Mouse (Mus musculus): ENCODE data around the gene Gm49318. TPM values are rescaled to one million over a fixed set of nuclear protein-coding genes. Genes with fewer than 3 reads are reported as not detected.

Gene Gm49318
- total and polyA plus RNA-seq, 3 experiments, result not detected

DNA sequence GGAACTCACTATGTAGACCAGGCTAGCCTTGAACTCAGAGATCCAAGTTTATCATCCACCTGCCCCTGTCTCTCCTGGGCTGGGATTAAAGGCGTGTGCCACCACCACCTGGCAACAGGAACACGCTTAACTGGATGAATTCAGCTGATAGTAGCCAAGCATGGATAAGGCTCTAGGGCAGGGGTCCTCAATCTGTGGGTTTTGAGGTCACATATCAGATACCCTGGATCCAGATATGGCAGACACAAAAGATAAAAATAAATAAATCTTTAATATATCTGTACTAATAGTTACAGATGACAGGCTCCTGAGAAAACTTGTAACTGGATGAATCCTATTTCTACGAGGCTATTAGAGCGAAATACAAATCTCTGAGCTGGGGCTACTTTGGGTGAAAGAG lies 44.6 kb upstream of the Gm49318 start:
- Histone ChIP-seq H3K27me3 (ENCODE audit: insufficient read depth, low read length) (no peaks in the 10 kb centered on the region), H3K4me1 (ENCODE audit: insufficient read depth, low read depth, low read length) (peaks cover 56% of the 10 kb centered on the region), H3K9me3 (replicated peaks) (0 out of 2 replicates have a peak, but pooled peaks cover 2% of the 10 kb centered on the region), H3K4me3 (ENCODE audit: low read depth, low read length) (no peak overlapping the region; the same call in 1 of the 2 replicates), H3K36me3 (replicated peaks) (peaks cover 49% of the 10 kb centered on the region)
- no peak for TF ChIP-seq GATA2 (IDR thresholded peaks at IDR 0.05; ENCODE audit: borderline replicate concordance, low read depth, low read length)
- no peak for TF ChIP-seq CTCF (IDR thresholded peaks at IDR 0.05; ENCODE audit: low read depth, low read length)
- TF ChIP-seq GATA1 (IDR thresholded peaks at IDR 0.05; ENCODE audit: borderline replicate concordance, low read length), result no peak
- TF ChIP-seq TAL1 (conservative IDR thresholded peaks at IDR 0.05; ENCODE audit: low read depth, low read length), result no peak
- no peak for TF ChIP-seq POLR2AphosphoS5 (IDR thresholded peaks at IDR 0.05; ENCODE audit: insufficient replicate concordance, low read depth, low read length)
- ATAC-seq (ENCODE audit: extremely low read depth, insufficient number of reproducible peaks, low FRiP score, poor library complexity, severe bottlenecking) (no peak), DNase-seq (ENCODE audit: low spot score) (no peak)

DNA sequence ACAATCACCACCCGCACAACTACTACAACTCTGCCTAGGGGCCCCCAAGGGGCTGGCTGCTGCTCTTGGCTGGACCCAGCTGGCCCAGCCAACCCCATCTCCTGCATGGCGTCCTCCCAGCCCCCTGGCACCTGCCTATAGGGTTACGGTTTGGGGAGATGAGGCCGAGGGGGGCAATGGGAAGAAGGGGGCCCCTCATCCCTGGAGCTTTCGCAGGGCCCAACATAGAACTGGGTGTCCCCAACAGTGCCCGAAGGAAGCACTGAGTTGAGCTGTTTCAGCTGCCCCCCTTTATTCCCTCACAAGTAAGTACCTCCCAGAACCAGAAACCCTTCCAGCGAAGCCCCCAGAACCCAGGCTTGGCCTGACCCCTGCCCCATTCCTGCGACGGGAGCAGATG lies 37.1 kb upstream of the Gm49318 start:
- no peak overlapping the region for H3K4me3 ChIP-seq (ENCODE audit: low read depth, low read length)
- TF ChIP-seq CTCF (IDR thresholded peaks at IDR 0.05; ENCODE audit: low read depth, low read length) (no peak), POLR2AphosphoS5 (IDR thresholded peaks at IDR 0.05; ENCODE audit: insufficient replicate concordance, low read depth, low read length) (no peak), GATA1 (IDR thresholded peaks at IDR 0.05; ENCODE audit: borderline replicate concordance, low read length) (no peak), GATA2 (IDR thresholded peaks at IDR 0.05; ENCODE audit: borderline replicate concordance, low read depth, low read length) (no peak), TAL1 (conservative IDR thresholded peaks at IDR 0.05; ENCODE audit: low read depth, low read length) (no peak)
- H3K36me3 ChIP-seq (replicated peaks), result peaks cover 56% of the 10 kb centered on the region

GRCm38 (mm10) chr9:22099922-22100321 lies 28.9 kb upstream of the Gm49318 start:
- DNase-seq (ENCODE audit: low spot score) (no peak), ATAC-seq (ENCODE audit: extremely low read depth, insufficient number of reproducible peaks, low FRiP score, poor library complexity, severe bottlenecking) (no peak)
- Histone ChIP-seq H3K4me1 (ENCODE audit: insufficient read depth, low read depth, low read length) (peaks cover 22% of the 10 kb centered on the region), H3K36me3 (replicated peaks) (no peaks in the 10 kb centered on the region), H3K9me3 (replicated peaks) (no peaks in the 10 kb centered on the region), H3K4me3 (ENCODE audit: low read depth, low read length) (no peak overlapping the region), H3K27me3 (ENCODE audit: insufficient read depth, low read length) (peaks cover 41% of the 10 kb centered on the region)
- no peak for TF ChIP-seq GATA1 (IDR thresholded peaks at IDR 0.05; ENCODE audit: borderline replicate concordance, low read length)
- no peak for TF ChIP-seq CTCF (IDR thresholded peaks at IDR 0.05; ENCODE audit: low read depth, low read length)
- no peak for TF ChIP-seq POLR2AphosphoS5 (IDR thresholded peaks at IDR 0.05; ENCODE audit: insufficient replicate concordance, low read depth, low read length)
- TF ChIP-seq GATA2 (IDR thresholded peaks at IDR 0.05; ENCODE audit: borderline replicate concordance, low read depth, low read length), result no peak
- TF ChIP-seq TAL1 (conservative IDR thresholded peaks at IDR 0.05; ENCODE audit: low read depth, low read length), result no peak

More for the DNA sequence above, 37.1 kb upstream of the Gm49318 start:
- Histone ChIP-seq H3K27me3 (ENCODE audit: insufficient read depth, low read length) (peaks cover 6% of the 10 kb centered on the region; the same call in 1 of the 2 replicates), H3K4me1 (ENCODE audit: insufficient read depth, low read depth, low read length) (peaks cover under 1% of the 10 kb centered on the region; the same call in 1 of the 2 replicates), H3K9me3 (replicated peaks) (no peaks in the 10 kb centered on the region)
- DNase-seq (ENCODE audit: low spot score) (no peak), ATAC-seq (ENCODE audit: extremely low read depth, insufficient number of reproducible peaks, low FRiP score, poor library complexity, severe bottlenecking) (no peak)

GRCm38 (mm10) chr9:22098993-22099696 lies 28.1 kb upstream of the Gm49318 start, which contains the start of gene Cnn1:
Cnn1 (plus strand) TSS chr9:22099216.
- Histone ChIP-seq H3K4me1 (ENCODE audit: insufficient read depth, low read depth, low read length) (peaks cover 22% of the 10 kb centered on the region), H3K9me3 (replicated peaks) (no peaks in the 10 kb centered on the region), H3K27me3 (ENCODE audit: insufficient read depth, low read length) (peaks cover 37% of the 10 kb centered on the region), H3K4me3 (ENCODE audit: low read depth, low read length) (no peak within 1 kb of the TSS), H3K36me3 (replicated peaks) (no peaks in the 10 kb centered on the region)
- no peak for TF ChIP-seq TAL1 (conservative IDR thresholded peaks at IDR 0.05; ENCODE audit: low read depth, low read length)
- TF ChIP-seq CTCF (IDR thresholded peaks at IDR 0.05; ENCODE audit: low read depth, low read length), result no peak
- TF ChIP-seq GATA2 (IDR thresholded peaks at IDR 0.05; ENCODE audit: borderline replicate concordance, low read depth, low read length), result no peak
- no peak for TF ChIP-seq GATA1 (IDR thresholded peaks at IDR 0.05; ENCODE audit: borderline replicate concordance, low read length)
- no peak for TF ChIP-seq POLR2AphosphoS5 (IDR thresholded peaks at IDR 0.05; ENCODE audit: insufficient replicate concordance, low read depth, low read length)
- DNase-seq (ENCODE audit: low spot score), result no peak
- ATAC-seq (ENCODE audit: extremely low read depth, insufficient number of reproducible peaks, low FRiP score, poor library complexity, severe bottlenecking), result no peak

DNA sequence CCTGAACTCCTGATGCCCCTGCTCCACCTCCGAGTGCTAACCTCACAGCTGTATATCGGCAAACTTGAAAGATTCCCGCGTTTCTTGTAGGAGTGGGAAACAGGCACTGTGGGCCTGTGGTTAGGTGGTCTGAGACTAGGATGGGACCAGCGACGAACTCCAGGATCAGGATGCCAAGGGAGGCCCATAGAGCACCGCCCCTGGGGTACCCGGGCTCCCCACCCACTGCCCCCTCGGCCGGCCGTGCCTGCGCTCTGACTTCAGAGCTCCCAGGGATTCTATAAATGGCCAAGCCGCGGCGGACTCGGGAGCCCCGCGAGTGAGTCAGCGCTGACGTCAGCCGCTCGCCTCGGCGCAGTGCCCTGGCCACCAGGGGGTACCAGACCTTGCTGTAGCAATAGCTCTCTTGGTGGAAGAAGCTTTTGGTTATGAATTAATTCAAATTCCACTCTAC lies 24.8 kb upstream of the Gm49318 start:
- Histone ChIP-seq H3K27me3 (ENCODE audit: insufficient read depth, low read length) (peaks cover 33% of the 10 kb centered on the region), H3K36me3 (replicated peaks) (no peaks in the 10 kb centered on the region), H3K4me3 (ENCODE audit: low read depth, low read length) (peak overlapping the region; percentile 65; the same call in 1 of the 2 replicates), H3K4me1 (ENCODE audit: insufficient read depth, low read depth, low read length) (peaks cover 26% of the 10 kb centered on the region), H3K9me3 (replicated peaks) (no peaks in the 10 kb centered on the region)
- DNase-seq (ENCODE audit: low spot score), result peak; percentile 76
- no peak for ATAC-seq (ENCODE audit: extremely low read depth, insufficient number of reproducible peaks, low FRiP score, poor library complexity, severe bottlenecking)
- no peak for TF ChIP-seq GATA2 (IDR thresholded peaks at IDR 0.05; ENCODE audit: borderline replicate concordance, low read depth, low read length)
- 0 out of 2 replicates have a peak, but pooled peaks have one; percentile 20 for TF ChIP-seq CTCF (IDR thresholded peaks at IDR 0.05; ENCODE audit: low read depth, low read length)

- peaks cover 5% of the 10 kb centered on the region for H3K27me3 ChIP-seq (ENCODE audit: insufficient read depth, low read length)
- no peaks in the 10 kb centered on the region for H3K9me3 ChIP-seq (replicated peaks)
- no peaks in the 10 kb centered on the region for H3K36me3 ChIP-seq (replicated peaks)
- no peak for DNase-seq (ENCODE audit: low spot score)
- H3K4me3 ChIP-seq (ENCODE audit: low read depth, low read length), result no peak overlapping the region
- H3K4me1 ChIP-seq (ENCODE audit: insufficient read depth, low read depth, low read length), result peaks cover 15% of the 10 kb centered on the region
- TF ChIP-seq POLR2AphosphoS5 (IDR thresholded peaks at IDR 0.05; ENCODE audit: insufficient replicate concordance, low read depth, low read length) (no peak), GATA1 (IDR thresholded peaks at IDR 0.05; ENCODE audit: borderline replicate concordance, low read length) (no peak), GATA2 (IDR thresholded peaks at IDR 0.05; ENCODE audit: borderline replicate concordance, low read depth, low read length) (no peak), CTCF (IDR thresholded peaks at IDR 0.05; ENCODE audit: low read depth, low read length) (no peak), TAL1 (conservative IDR thresholded peaks at IDR 0.05; ENCODE audit: low read depth, low read length) (no peak)
- no peak for ATAC-seq (ENCODE audit: extremely low read depth, insufficient number of reproducible peaks, low FRiP score, poor library complexity, severe bottlenecking)
These were observed 21.7 kb upstream of the Gm49318 start for GRCm38 (mm10) chr9:22092746-22093145.

Data from G1E (cell line).